ENCODE assay signal across 8 mouse cellular contexts in genomic region chr1:135146946-135147701, GRCm38 (mm10). TPM values are rescaled to one million over a fixed set of nuclear protein-coding genes. Genes with fewer than 3 reads are reported as not detected.
DNase-seq lines count a peak whose midpoint lies in the region; ATAC-seq and TF ChIP-seq lines count a peak whose summit lies in the region.

No protein-coding gene starts in this region.

- TF ChIP-seq CTCF in G1E (IDR thresholded peaks at IDR 0.05; ENCODE audit: low read depth, low read length), result no peak
- TF ChIP-seq CTCF in cerebellum, adult 2 months (IDR thresholded peaks at IDR 0.05; ENCODE audit: borderline replicate concordance, insufficient read depth, low read depth, low read length), result no peak
- TF ChIP-seq CTCF in forebrain, postnatal 0 days (IDR thresholded peaks at IDR 0.05; ENCODE audit: low read depth), result no peak

- ATAC-seq in G1E (ENCODE audit: extremely low read depth, insufficient number of reproducible peaks, low FRiP score, poor library complexity, severe bottlenecking), result peak; percentile 87
- peak; percentile 56 for ATAC-seq in forebrain, postnatal 0 days
- ATAC-seq in lung, embryonic 15.5 days (ENCODE audit: borderline replicate concordance, extremely low read depth, low FRiP score, low TSS enrichment), result peak; percentile 77
- peak; percentile 62 for ATAC-seq in neutrophil, adult 5-6 weeks (ENCODE audit: extremely low read depth, insufficient number of reproducible peaks, low FRiP score, poor library complexity, severe bottlenecking)

- peaks cover 70% of the 10 kb centered on the region for H3K4me1 ChIP-seq in G1E (ENCODE audit: insufficient read depth, low read depth, low read length)
- peaks cover 16% of the 10 kb centered on the region; the same call in 1 of the 2 replicates for H3K4me1 ChIP-seq in cerebellum, adult 2 months (ENCODE audit: control insufficient read depth, insufficient read depth, low read length)
- H3K4me1 ChIP-seq in forebrain, postnatal 0 days (ENCODE audit: insufficient read depth), result peaks cover 6% of the 10 kb centered on the region
- H3K4me1 ChIP-seq in lung, embryonic 15.5 days, result peaks cover 22% of the 10 kb centered on the region

- DNase-seq in G1E (ENCODE audit: low spot score), result peak; percentile 89
- peak; percentile 79 to 81 for DNase-seq in cerebellum, adult 2 months
- peak; percentile 84 for DNase-seq in forebrain, postnatal 0 days
- peak; percentile 89 for DNase-seq in heart, postnatal 4 days
- DNase-seq in layer of hippocampus, adult 8-10 months (ENCODE audit: low spot score in 2 of 2), result peak; percentile 68 to 82
- DNase-seq in testis, postnatal 14 days (ENCODE audit: low spot score), result peak; percentile 83

- no peaks in the 10 kb centered on the region for H3K9me3 ChIP-seq in G1E (replicated peaks)
- no peaks in the 10 kb centered on the region for H3K9me3 ChIP-seq in forebrain, postnatal 0 days (ENCODE audit: low read length)
- H3K9me3 ChIP-seq in lung, embryonic 15.5 days, result no peaks in the 10 kb centered on the region

- peak overlapping the region; percentile 99 for H3K9ac ChIP-seq in forebrain, postnatal 0 days
- peak overlapping the region; percentile 99 for H3K9ac ChIP-seq in lung, embryonic 15.5 days

- H3K4me2 ChIP-seq in forebrain, postnatal 0 days (ENCODE audit: low read depth), result peak overlapping the region; percentile 91
- H3K4me2 ChIP-seq in lung, embryonic 15.5 days, result peak overlapping the region; percentile 91

- WGBS in cerebellum, adult 2 months, result under 1% methylated on average over 69 of the region's 69 CpGs
- under 1% methylated on average over 66 of the region's 69 CpGs for WGBS in forebrain, postnatal 0 days
- WGBS in lung, embryonic 15.5 days, result 1% methylated on average over 69 of the region's 69 CpGs

- no peaks in the 10 kb centered on the region for H3K27me3 ChIP-seq in G1E (ENCODE audit: insufficient read depth, low read length)
- no peaks in the 10 kb centered on the region for H3K27me3 ChIP-seq in cerebellum, adult 2 months (ENCODE audit: control insufficient read depth, insufficient read depth, low read length)
- H3K27me3 ChIP-seq in forebrain, postnatal 0 days (ENCODE audit: insufficient read depth, low read length), result no peaks in the 10 kb centered on the region
- no peaks in the 10 kb centered on the region for H3K27me3 ChIP-seq in lung, embryonic 15.5 days

- H3K27ac ChIP-seq in cerebellum, adult 2 months (ENCODE audit: insufficient read depth, low read length), result peak overlapping the region; percentile 96
- H3K27ac ChIP-seq in forebrain, postnatal 0 days (ENCODE audit: low read depth, low read length), result peak overlapping the region; percentile 97
- peak overlapping the region; percentile 89 for H3K27ac ChIP-seq in lung, embryonic 15.5 days

- no peak for TF ChIP-seq POLR2A in cerebellum, adult 2 months (IDR thresholded peaks at IDR 0.05; ENCODE audit: borderline replicate concordance, insufficient read depth, low read length)

- peak overlapping the region; percentile 90 for H3K4me3 ChIP-seq in G1E (ENCODE audit: low read depth, low read length)
- H3K4me3 ChIP-seq in cerebellum, adult 2 months (replicated peaks; ENCODE audit: insufficient read depth, low read depth, low read length), result peak overlapping the region; percentile 92
- H3K4me3 ChIP-seq in forebrain, postnatal 0 days (ENCODE audit: low read depth, low read length), result peak overlapping the region; percentile 98
- peak overlapping the region; percentile 89 for H3K4me3 ChIP-seq in lung, embryonic 15.5 days

- peaks cover 76% of the 10 kb centered on the region for H3K36me3 ChIP-seq in G1E (replicated peaks)
- 0 out of 2 replicates have a peak, but pooled peaks cover 10% of the 10 kb centered on the region for H3K36me3 ChIP-seq in forebrain, postnatal 0 days (ENCODE audit: insufficient read depth)
- H3K36me3 ChIP-seq in lung, embryonic 15.5 days, result no peaks in the 10 kb centered on the region

RNA-seq across cellular contexts. Expression of gene Arl8a, which starts 0.5 kb away (rescaled TPM):
- total RNA-seq in G1E (2014; fragmentation: Nextera tagmentation) (93.7 and 103 TPM in 2 replicates), G1E (2017) (45.0 and 46.6 TPM in 2 replicates)
- 88.0 and 99.6 TPM in 2 replicates for polyA plus RNA-seq in G1E (2012)
- 285 and 297 TPM in 2 replicates for polyA plus RNA-seq in cerebellum, adult 2 months (2012; rRNA removed)
- 315 and 344 TPM in 2 replicates for total RNA-seq in forebrain, postnatal 0 days (2014; rRNA removed)
- polyA plus RNA-seq in forebrain, postnatal 0 days (2015; fragmentation: Nextera tagmentation; extraction: Ambion mirVana), result 428 and 457 TPM in 2 replicates
- total RNA-seq in heart, postnatal 4 days (2021), result 10 to 100 TPM; 33.5 to 36.8 TPM
- 100 to 1,000 TPM; 251 to 262 (median 254) TPM for total RNA-seq in layer of hippocampus, adult 8-10 months (2022)
- polyA plus RNA-seq in lung, embryonic 15.5 days (2015; fragmentation: Nextera tagmentation; extraction: Ambion mirVana), result 42.7 and 47.0 TPM in 2 replicates
- 94.3 and 106 TPM in 2 replicates for total RNA-seq in neutrophil, adult 5-6 weeks (2017)

RNA-seq across cellular contexts. Expression of gene Ptpn7, which starts 14.6 kb away (rescaled TPM):
- total RNA-seq in G1E (2014; fragmentation: Nextera tagmentation) (132 and 147 TPM in 2 replicates), G1E (2017) (212 and 227 TPM in 2 replicates)
- polyA plus RNA-seq in G1E (2012), result 341 and 359 TPM in 2 replicates
- 0.25 and 0.29 TPM in 2 replicates for polyA plus RNA-seq in cerebellum, adult 2 months (2012; rRNA removed)
- total RNA-seq in forebrain, postnatal 0 days (2014; rRNA removed), result 0.10 and 0.31 TPM in 2 replicates
- 0.12 and 0.15 TPM in 2 replicates for polyA plus RNA-seq in forebrain, postnatal 0 days (2015; fragmentation: Nextera tagmentation; extraction: Ambion mirVana)
- under 1 TPM; 0.47 to 0.52 TPM for total RNA-seq in heart, postnatal 4 days (2021)
- under 1 TPM in 2 of 4 experiments, not detected in 2; 0.16 to 0.34 TPM for total RNA-seq in layer of hippocampus, adult 8-10 months (2022)
- polyA plus RNA-seq in lung, embryonic 15.5 days (2015; fragmentation: Nextera tagmentation; extraction: Ambion mirVana), result 2.9 and 5.8 TPM in 2 replicates
- 20.7 and 23.2 TPM in 2 replicates for total RNA-seq in neutrophil, adult 5-6 weeks (2017)

RNA-seq across cellular contexts. Expression of gene Gpr37l1, which starts 20.4 kb away (rescaled TPM):
- not detected in 2 replicates for total RNA-seq in G1E (2014; fragmentation: Nextera tagmentation)
- 0.05 TPM in 1 of 2 replicates, not detected in the other for total RNA-seq in G1E (2017)
- polyA plus RNA-seq in G1E (2012), result not detected in 2 replicates
- polyA plus RNA-seq in cerebellum, adult 2 months (2012; rRNA removed), result 555 and 600 TPM in 2 replicates
- 5.9 and 11.2 TPM in 2 replicates for total RNA-seq in forebrain, postnatal 0 days (2014; rRNA removed)
- 5.3 and 7.6 TPM in 2 replicates for polyA plus RNA-seq in forebrain, postnatal 0 days (2015; fragmentation: Nextera tagmentation; extraction: Ambion mirVana)
- under 1 TPM in 1 of 2 experiments, not detected in 1; 0.18 TPM for total RNA-seq in heart, postnatal 4 days (2021)
- total RNA-seq in layer of hippocampus, adult 8-10 months (2022), result 100 to 1,000 TPM; 184 to 257 (median 204) TPM
- 0.10 TPM in 1 of 2 replicates, not detected in the other for polyA plus RNA-seq in lung, embryonic 15.5 days (2015; fragmentation: Nextera tagmentation; extraction: Ambion mirVana)
- total RNA-seq in neutrophil, adult 5-6 weeks (2017), result 0.12 TPM in 1 of 2 replicates, not detected in the other

RNA-seq across cellular contexts. Expression of gene Lgr6, which starts 42.0 kb away (rescaled TPM):
- total RNA-seq in G1E (2014; fragmentation: Nextera tagmentation), result 0.30 TPM in 1 of 2 replicates, not detected in the other
- 0.12 and 0.38 TPM in 2 replicates for total RNA-seq in G1E (2017)
- 0.43 and 0.54 TPM in 2 replicates for polyA plus RNA-seq in G1E (2012)
- polyA plus RNA-seq in cerebellum, adult 2 months (2012; rRNA removed), result 2.9 and 3.0 TPM in 2 replicates
- total RNA-seq in forebrain, postnatal 0 days (2014; rRNA removed), result 1.8 and 2.8 TPM in 2 replicates
- polyA plus RNA-seq in forebrain, postnatal 0 days (2015; fragmentation: Nextera tagmentation; extraction: Ambion mirVana), result 1.1 and 1.6 TPM in 2 replicates
- total RNA-seq in heart, postnatal 4 days (2021), result 1 to 10 TPM; 8.6 to 9.4 TPM
- 1 to 10 TPM; 1.4 to 2.2 (median 1.9) TPM for total RNA-seq in layer of hippocampus, adult 8-10 months (2022)
- polyA plus RNA-seq in lung, embryonic 15.5 days (2015; fragmentation: Nextera tagmentation; extraction: Ambion mirVana), result 11.6 and 12.8 TPM in 2 replicates
- total RNA-seq in neutrophil, adult 5-6 weeks (2017), result not detected in 2 replicates

Comparison
In these comparisons a context has a peak if more than half of its experiments do, and no peak if none do; other contexts are left out.
1. Peak in every context shown above with its lines: DNase-seq, ATAC-seq, H3K4me3 ChIP-seq and H3K27ac ChIP-seq.
2. RNA of gene Ptpn7, which starts 14.6 kb away (total RNA-seq): 132 to 227 TPM in G1E and 20.7 to 23.2 TPM in neutrophil, adult 5-6 weeks; 0.47 to 0.52 TPM in heart, postnatal 4 days, 0.16 to 0.34 TPM in layer of hippocampus, adult 8-10 months and 0.10 to 0.31 TPM in forebrain, postnatal 0 days; every median in the first group is over 10 times any median in the second.
3. RNA of gene Gpr37l1, which starts 20.4 kb away (total RNA-seq): 184 to 257 TPM in layer of hippocampus, adult 8-10 months; 5.9 to 11.2 TPM in forebrain, postnatal 0 days, 0.18 TPM in heart, postnatal 4 days, 0.05 TPM in G1E and 0.12 TPM in neutrophil, adult 5-6 weeks; every median in the first group is over 10 times any median in the second.